Mouse (Mus musculus): ENCODE measurements around the gene Wdr47. TPM values are rescaled to one million over a fixed set of nuclear protein-coding genes. Genes with fewer than 3 reads are reported as not detected.
"Not testable (repeated sequence)": the region's sequence is repeated elsewhere in the genome, so short reads cannot be mapped to it uniquely, and the experiment has no call there.

The Wdr47 gene
- polyA plus RNA-seq, 1 experiment from 2014 or later = 1.9 TPM

GRCm38 (mm10) chr3:108653710-108654379 is 62.8 kb downstream of the Wdr47 start, which contains the start of gene Clcc1:
Gene Clcc1 (plus strand): TSS chr3:108653913.
- peak within 1 kb of the TSS; percentile 81 for H3K27ac ChIP-seq (ENCODE audit: low read length)
- H3K9ac ChIP-seq (ENCODE audit: low read depth, low read length) = peak within 1 kb of the TSS; percentile 95
- H3K4me1 ChIP-seq (ENCODE audit: control insufficient read depth, low read depth, low read length) = peaks cover 17% of the 10 kb centered on the region
- no peaks in the 10 kb centered on the region for H3K36me3 ChIP-seq (ENCODE audit: control insufficient read depth, insufficient read depth)
- ATAC-seq (ENCODE audit: low read depth) = peak; percentile 99
- H3K4me2 ChIP-seq (ENCODE audit: low read depth, low read length) = peak within 1 kb of the TSS; percentile 84
- H3K4me3 ChIP-seq (ENCODE audit: low read depth, low read length) = peak within 1 kb of the TSS; percentile 89
- WGBS (ENCODE audit: insufficient replicate concordance) = under 1% methylated on average over 57 of the region's 57 CpGs
- no peaks in the 10 kb centered on the region for H3K9me3 ChIP-seq (replicated peaks; ENCODE audit: control insufficient read depth, low read length)
- H3K27me3 ChIP-seq (ENCODE audit: control insufficient read depth, insufficient read depth, low read depth, low read length) = no peaks in the 10 kb centered on the region

GRCm38 (mm10) chr3:108654566-108654965 is 63.5 kb downstream of the Wdr47 start:
- H3K4me2 ChIP-seq (ENCODE audit: low read depth, low read length) = peak overlapping the region; percentile 84
- no peaks in the 10 kb centered on the region for H3K36me3 ChIP-seq (ENCODE audit: control insufficient read depth, insufficient read depth)
- 6% methylated on average over 14 of the region's 14 CpGs for WGBS (ENCODE audit: insufficient replicate concordance)
- no peaks in the 10 kb centered on the region for H3K9me3 ChIP-seq (replicated peaks; ENCODE audit: control insufficient read depth, low read length)
- H3K4me1 ChIP-seq (ENCODE audit: control insufficient read depth, low read depth, low read length) = peaks cover 17% of the 10 kb centered on the region
- ATAC-seq (ENCODE audit: low read depth) = no peak
- H3K9ac ChIP-seq (ENCODE audit: low read depth, low read length) = peak overlapping the region; percentile 95
- H3K27me3 ChIP-seq (ENCODE audit: control insufficient read depth, insufficient read depth, low read depth, low read length) = no peaks in the 10 kb centered on the region
- peak overlapping the region; percentile 89 for H3K4me3 ChIP-seq (ENCODE audit: low read depth, low read length)
- H3K27ac ChIP-seq (ENCODE audit: low read length) = no peak overlapping the region

DNA sequence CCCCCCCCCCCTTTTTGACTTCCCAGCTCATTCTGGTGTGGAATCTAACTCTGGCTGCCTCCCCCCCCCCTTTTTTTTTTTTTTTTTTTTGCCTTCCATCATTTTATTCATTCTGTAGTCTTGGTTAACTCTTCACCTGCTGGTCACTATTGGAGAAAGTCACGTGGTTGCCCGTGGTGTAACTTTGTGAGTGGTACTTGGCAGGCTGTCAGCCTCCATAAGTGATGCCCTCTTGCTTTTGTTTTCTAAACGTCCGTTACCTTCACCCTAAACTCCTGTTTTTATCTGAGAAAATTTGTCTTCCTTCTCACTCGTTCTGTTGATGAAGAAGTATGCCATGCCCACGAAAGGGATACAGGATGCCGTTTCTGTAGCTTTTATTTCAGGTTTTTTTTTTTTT is 64.4 kb downstream of the Wdr47 start:
- H3K27ac ChIP-seq (ENCODE audit: low read length) = no peak overlapping the region
- no peak overlapping the region for H3K9ac ChIP-seq (ENCODE audit: low read depth, low read length)
- WGBS (ENCODE audit: insufficient replicate concordance) = 74% methylated on average over 7 of the region's 7 CpGs
- H3K4me3 ChIP-seq (ENCODE audit: low read depth, low read length) = no peak overlapping the region
- H3K9me3 ChIP-seq (replicated peaks; ENCODE audit: control insufficient read depth, low read length) = no peaks in the 10 kb centered on the region
- no peaks in the 10 kb centered on the region for H3K36me3 ChIP-seq (ENCODE audit: control insufficient read depth, insufficient read depth)
- 0 out of 2 replicates have a peak overlapping the region, but pooled peaks have one; percentile 84 for H3K4me2 ChIP-seq (ENCODE audit: low read depth, low read length)
- H3K4me1 ChIP-seq (ENCODE audit: control insufficient read depth, low read depth, low read length) = peaks cover 17% of the 10 kb centered on the region
- H3K27me3 ChIP-seq (ENCODE audit: control insufficient read depth, insufficient read depth, low read depth, low read length) = no peaks in the 10 kb centered on the region
- ATAC-seq (ENCODE audit: low read depth) = no peak

GRCm38 (mm10) chr3:108658612-108659011 is 67.5 kb downstream of the Wdr47 start:
- peaks cover 16% of the 10 kb centered on the region for H3K36me3 ChIP-seq (ENCODE audit: control insufficient read depth, insufficient read depth)
- H3K27me3 ChIP-seq (ENCODE audit: control insufficient read depth, insufficient read depth, low read depth, low read length) = no peaks in the 10 kb centered on the region
- H3K4me1 ChIP-seq (ENCODE audit: control insufficient read depth, low read depth, low read length) = peaks cover 11% of the 10 kb centered on the region
- no peak overlapping the region for H3K27ac ChIP-seq (ENCODE audit: low read length)
- no peak overlapping the region for H3K4me2 ChIP-seq (ENCODE audit: low read depth, low read length)
- no peak overlapping the region for H3K9ac ChIP-seq (ENCODE audit: low read depth, low read length)
- no peak for ATAC-seq (ENCODE audit: low read depth)
- H3K4me3 ChIP-seq (ENCODE audit: low read depth, low read length) = no peak overlapping the region
- H3K9me3 ChIP-seq (replicated peaks; ENCODE audit: control insufficient read depth, low read length) = no peaks in the 10 kb centered on the region; the same call in 1 of the 2 replicates
- WGBS (ENCODE audit: insufficient replicate concordance) = 91% methylated on average over 9 of the region's 9 CpGs

DNA sequence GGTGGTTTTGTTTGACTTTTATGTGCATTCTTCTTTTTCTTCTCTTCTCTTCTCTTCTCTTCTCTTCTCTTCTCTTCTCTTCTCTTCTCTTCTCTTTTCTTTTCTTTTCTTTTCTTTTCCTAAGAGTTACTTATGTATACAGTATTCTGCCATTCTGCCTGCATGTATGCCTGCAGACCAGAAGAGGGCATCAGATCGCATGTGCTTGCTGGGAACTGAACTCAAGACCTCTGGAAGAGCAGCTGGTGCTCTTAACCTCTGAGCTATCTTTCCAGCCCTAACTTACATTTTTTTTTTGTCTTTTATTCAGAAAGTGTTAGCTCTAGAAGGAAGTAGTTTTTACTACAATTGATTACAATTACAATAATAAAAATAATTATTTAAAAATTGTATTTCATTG is 69.9 kb downstream of the Wdr47 start:
- Histone ChIP-seq H3K27ac (ENCODE audit: low read length) (no peak overlapping the region), H3K36me3 (ENCODE audit: control insufficient read depth, insufficient read depth) (peaks cover 21% of the 10 kb centered on the region), H3K4me2 (ENCODE audit: low read depth, low read length) (no peak overlapping the region), H3K9ac (ENCODE audit: low read depth, low read length) (no peak overlapping the region), H3K4me1 (ENCODE audit: control insufficient read depth, low read depth, low read length) (no peaks in the 10 kb centered on the region), H3K27me3 (ENCODE audit: control insufficient read depth, insufficient read depth, low read depth, low read length) (no peaks in the 10 kb centered on the region), H3K4me3 (ENCODE audit: low read depth, low read length) (no peak overlapping the region), H3K9me3 (replicated peaks; ENCODE audit: control insufficient read depth, low read length) (no peaks in the 10 kb centered on the region; the same call in 1 of the 2 replicates)
- no peak for ATAC-seq (ENCODE audit: low read depth)
- WGBS (ENCODE audit: insufficient replicate concordance) = 81% methylated on average over 1 of the region's 1 CpGs

DNA sequence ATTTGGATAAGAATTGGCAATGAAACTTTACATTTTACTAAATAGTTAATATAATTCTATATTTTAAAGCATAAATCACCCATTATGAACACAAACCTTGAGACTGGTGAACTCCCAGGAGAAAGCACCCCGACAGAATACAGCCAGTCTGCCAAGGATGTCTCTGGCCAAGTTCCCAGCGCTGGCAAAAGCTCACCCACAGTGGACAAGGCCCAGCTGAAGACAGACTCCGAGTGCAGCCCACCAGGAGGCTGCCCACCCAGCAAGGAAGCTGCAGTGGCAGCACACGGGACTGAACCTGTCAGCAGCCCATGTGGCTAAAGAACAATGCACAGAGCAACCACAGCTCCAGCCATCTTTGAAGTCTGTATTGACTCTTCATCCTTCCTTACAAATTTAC is 85.5 kb downstream of the Wdr47 start:
- Histone ChIP-seq H3K27ac (ENCODE audit: low read length) (no peak overlapping the region), H3K9ac (ENCODE audit: low read depth, low read length) (no peak overlapping the region), H3K9me3 (replicated peaks; ENCODE audit: control insufficient read depth, low read length) (no peaks in the 10 kb centered on the region), H3K36me3 (ENCODE audit: control insufficient read depth, insufficient read depth) (peaks cover 65% of the 10 kb centered on the region), H3K4me2 (ENCODE audit: low read depth, low read length) (no peak overlapping the region), H3K27me3 (ENCODE audit: control insufficient read depth, insufficient read depth, low read depth, low read length) (no peaks in the 10 kb centered on the region), H3K4me1 (ENCODE audit: control insufficient read depth, low read depth, low read length) (no peaks in the 10 kb centered on the region), H3K4me3 (ENCODE audit: low read depth, low read length) (no peak overlapping the region)
- 82% methylated on average over 4 of the region's 4 CpGs for whole genome bisulfite sequencing (ENCODE audit: insufficient replicate concordance)
- ATAC-seq (ENCODE audit: low read depth) = no peak

- Histone ChIP-seq H3K9ac (ENCODE audit: low read depth, low read length) (no peak overlapping the region), H3K9me3 (replicated peaks; ENCODE audit: control insufficient read depth, low read length) (no peaks in the 10 kb centered on the region), H3K27ac (ENCODE audit: low read length) (no peak overlapping the region), H3K36me3 (ENCODE audit: control insufficient read depth, insufficient read depth) (peaks cover 72% of the 10 kb centered on the region), H3K27me3 (ENCODE audit: control insufficient read depth, insufficient read depth, low read depth, low read length) (no peaks in the 10 kb centered on the region), H3K4me2 (ENCODE audit: low read depth, low read length) (no peak overlapping the region), H3K4me3 (ENCODE audit: low read depth, low read length) (no peak overlapping the region), H3K4me1 (ENCODE audit: control insufficient read depth, low read depth, low read length) (no peaks in the 10 kb centered on the region)
- 74% methylated on average over 4 of the region's 4 CpGs for WGBS (ENCODE audit: insufficient replicate concordance)
- ATAC-seq (ENCODE audit: low read depth) = peak; percentile 79
These were observed 89.9 kb downstream of the Wdr47 start for GRCm38 (mm10) chr3:108681004-108681403.

DNA sequence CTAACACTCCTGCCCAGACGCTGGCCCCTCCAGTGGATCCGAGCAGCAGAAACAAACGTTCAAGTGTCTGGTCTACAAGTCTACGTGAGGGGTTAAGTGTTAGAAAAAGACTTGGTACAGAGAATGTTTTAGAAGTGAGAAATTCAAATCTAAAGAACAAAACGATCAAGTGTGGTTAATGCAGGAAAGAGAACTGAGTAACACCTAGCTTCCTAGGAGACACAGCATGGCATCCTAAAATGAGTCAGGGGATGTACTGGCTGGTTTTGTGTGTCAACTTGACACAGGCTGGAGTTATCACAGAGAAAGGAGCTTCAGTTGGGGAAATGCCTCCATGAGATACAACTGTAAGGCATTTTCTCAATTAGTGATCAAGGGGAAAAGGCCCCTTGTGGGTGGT is 92.5 kb downstream of the Wdr47 start:
- not testable (repeated sequence) for H3K9ac ChIP-seq (ENCODE audit: low read depth, low read length); H3K4me3 ChIP-seq (ENCODE audit: low read depth, low read length); ATAC-seq (ENCODE audit: low read depth); H3K27me3 ChIP-seq (ENCODE audit: control insufficient read depth, insufficient read depth, low read depth, low read length); H3K4me2 ChIP-seq (ENCODE audit: low read depth, low read length); H3K27ac ChIP-seq (ENCODE audit: low read length); H3K4me1 ChIP-seq (ENCODE audit: control insufficient read depth, low read depth, low read length); H3K9me3 ChIP-seq (replicated peaks; ENCODE audit: control insufficient read depth, low read length)
- peaks cover 65% of the 10 kb centered on the region for H3K36me3 ChIP-seq (ENCODE audit: control insufficient read depth, insufficient read depth)
- WGBS (ENCODE audit: insufficient replicate concordance) = 88% methylated on average over 5 of the region's 5 CpGs

DNA sequence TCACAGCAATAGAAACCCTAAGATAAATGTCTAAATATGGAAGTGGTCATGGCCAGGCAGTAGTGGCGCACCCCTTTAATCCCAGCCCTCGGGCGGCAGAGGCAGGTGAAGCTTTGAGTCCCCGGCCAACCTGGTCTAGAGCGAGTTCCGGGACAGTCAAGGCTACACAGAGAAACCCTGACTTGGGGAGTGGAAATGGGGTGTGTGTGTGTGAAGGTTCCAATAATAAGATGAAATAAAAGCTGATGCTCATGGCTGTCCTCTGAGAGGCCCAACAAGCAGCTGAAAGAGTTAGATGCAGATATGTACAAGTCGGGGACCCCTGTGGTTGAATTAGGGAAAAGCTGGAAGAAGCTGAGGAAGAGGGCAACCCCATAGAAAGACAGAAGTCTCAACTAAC is 94.6 kb downstream of the Wdr47 start:
- no peaks in the 10 kb centered on the region for H3K4me1 ChIP-seq (ENCODE audit: control insufficient read depth, low read depth, low read length)
- peaks cover 50% of the 10 kb centered on the region for H3K36me3 ChIP-seq (ENCODE audit: control insufficient read depth, insufficient read depth)
- no peak overlapping the region for H3K27ac ChIP-seq (ENCODE audit: low read length)
- H3K4me3 ChIP-seq (ENCODE audit: low read depth, low read length) = no peak overlapping the region
- ATAC-seq (ENCODE audit: low read depth) = no peak
- no peak overlapping the region for H3K9ac ChIP-seq (ENCODE audit: low read depth, low read length)
- no peaks in the 10 kb centered on the region for H3K9me3 ChIP-seq (replicated peaks; ENCODE audit: control insufficient read depth, low read length)
- 90% methylated on average over 7 of the region's 7 CpGs for WGBS (ENCODE audit: insufficient replicate concordance)
- H3K27me3 ChIP-seq (ENCODE audit: control insufficient read depth, insufficient read depth, low read depth, low read length) = no peaks in the 10 kb centered on the region
- H3K4me2 ChIP-seq (ENCODE audit: low read depth, low read length) = no peak overlapping the region
